Mouse (Mus musculus) MEL (cell line): Measurements from ENCODE around the gene Zdhhc4. TPM values are rescaled to one million over a fixed set of nuclear protein-coding genes. Genes with fewer than 3 reads are reported as not detected.

ENCODE experiments used
- DNase-seq: peaks from one replicate; pipeline ENCODE4 v3.0.0; 2011; ENCODE audit warnings: low read depth, low spot score
- H3K27ac ChIP-seq: 2 replicates; pipeline ENCODE4 v1.5.1; 2012; ENCODE audit warnings: low read depth, mild to moderate bottlenecking, control low read depth, low read length, moderate library complexity; ENCODE audit not compliant: control insufficient read depth
- H3K27me3 ChIP-seq, 2 experiments: fragments of 150-350 bp in 1 of 2; sonication (generic) in 1 of 2; 2 replicates each; pipeline ENCODE4 v1.6.1; 2012; ENCODE audit warnings: low read length in 2 of 2, mild to moderate bottlenecking in 2 of 2, improper control_type of control experiment in 1 of 2, moderate library complexity in 1 of 2; ENCODE audit not compliant: insufficient read depth in 2 of 2, control insufficient read depth in 1 of 2
- H3K36me3 ChIP-seq, 2 experiments: 2 replicates each; pipeline ENCODE4 v1.6.1; 2012 to 2014; ENCODE audit warnings: low read length in 2 of 2, improper control_type of control experiment in 1 of 2, inconsistent platforms in 1 of 2, mild to moderate bottlenecking in 1 of 2; ENCODE audit not compliant: insufficient read depth in 2 of 2, control insufficient read depth in 1 of 2
- H3K4me1 ChIP-seq, 2 experiments: fragments of 150-350 bp in 1 of 2; sonication (generic) in 1 of 2; 2 replicates each; pipeline ENCODE4 v1.6.1; 2012; ENCODE audit warnings: low read length in 2 of 2, improper control_type of control experiment in 1 of 2, mild to moderate bottlenecking in 1 of 2; ENCODE audit not compliant: insufficient read depth in 2 of 2, control insufficient read depth in 1 of 2
- H3K4me3 ChIP-seq, 2 experiments: fragments of 150-350 bp in 1 of 2; sonication (generic) in 1 of 2; 2 replicates each; pipeline ENCODE4 v1.5.1; 2012; ENCODE audit warnings: low read depth in 2 of 2, low read length in 2 of 2, mild to moderate bottlenecking in 2 of 2, moderate library complexity in 2 of 2, control low read depth in 1 of 2, improper control_type of control experiment in 1 of 2; ENCODE audit not compliant: control insufficient read depth in 1 of 2, insufficient read depth in 1 of 2
- H3K79me2 ChIP-seq: 2 replicates; pipeline ENCODE4 v1.6.1; 2012; ENCODE audit warnings: mild to moderate bottlenecking, low read length, moderate library complexity; ENCODE audit not compliant: control insufficient read depth, poor library complexity, insufficient read depth
- H3K9ac ChIP-seq: 2 replicates; pipeline ENCODE4 v1.6.1; 2012; ENCODE audit warnings: low read depth, mild to moderate bottlenecking, control low read depth, low read length, moderate library complexity; ENCODE audit not compliant: control insufficient read depth, poor library complexity, severe bottlenecking
- H3K9me3 ChIP-seq: fragments of 150-350 bp; sonication (generic); replicated peaks from 2 replicates; pipeline ENCODE4 v1.6.1; 2012; ENCODE audit warnings: mild to moderate bottlenecking, low read length, improper control_type of control experiment, moderate library complexity; ENCODE audit not compliant: insufficient read depth
- CHD1 ChIP-seq: IDR thresholded peaks from 2 replicates; pipeline ENCODE4 v1.6.1; 2012; ENCODE audit warnings: low read depth, mild to moderate bottlenecking, inconsistent platforms, low read length, improper control_type of control experiment
- CHD2 ChIP-seq: IDR thresholded peaks from 2 replicates; pipeline ENCODE4 v1.6.1; 2011; ENCODE audit warnings: low read length, improper control_type of control experiment
- CTCF ChIP-seq, 3 experiments: IDR thresholded peaks in 2 of 3; conservative IDR thresholded peaks in 1 of 3; 2 replicates each; pipeline ENCODE4 v1.5.1; 2011 to 2012; ENCODE audit warnings: low read length in 3 of 3, low read depth in 2 of 3, mild to moderate bottlenecking in 2 of 3, improper control_type of control experiment in 1 of 3, inconsistent platforms in 1 of 3, mixed read lengths in 1 of 3, moderate library complexity in 1 of 3; ENCODE audit not compliant: control insufficient read depth in 1 of 3, insufficient read depth in 1 of 3, poor library complexity in 1 of 3, severe bottlenecking in 1 of 3
- ELF1 ChIP-seq: IDR thresholded peaks from 2 replicates; pipeline ENCODE4 v1.6.1; 2014; ENCODE audit warnings: low read depth, mild to moderate bottlenecking, inconsistent platforms, low read length, improper control_type of control experiment, moderate library complexity
- EP300 ChIP-seq, 2 experiments: IDR thresholded peaks; 2 replicates each; pipeline ENCODE4 v1.6.1; 2011; ENCODE audit warnings: improper control_type of control experiment in 2 of 2, low read length in 2 of 2, low read depth in 1 of 2, mild to moderate bottlenecking in 1 of 2
- ETS1 ChIP-seq: IDR thresholded peaks from 2 replicates; pipeline ENCODE4 v1.6.1; 2012; ENCODE audit warnings: low read depth, mild to moderate bottlenecking, inconsistent platforms, low read length, improper control_type of control experiment, moderate library complexity
- GATA1 ChIP-seq: IDR thresholded peaks from 2 replicates; pipeline ENCODE4 v1.6.1; 2011; ENCODE audit warnings: low read depth, low read length, improper control_type of control experiment
- HCFC1 ChIP-seq: IDR thresholded peaks from 2 replicates; pipeline ENCODE4 v1.6.1; 2012; ENCODE audit warnings: low read depth, mild to moderate bottlenecking, inconsistent platforms, low read length, improper control_type of control experiment, moderate library complexity
- JUND ChIP-seq: IDR thresholded peaks from 2 replicates; pipeline ENCODE4 v1.6.1; 2011; ENCODE audit warnings: low read depth, mild to moderate bottlenecking, improper control_type of control experiment, low read length
- MAFK ChIP-seq: IDR thresholded peaks from 2 replicates; pipeline ENCODE4 v1.6.1; 2011; ENCODE audit warnings: low read depth, mild to moderate bottlenecking, low read length, improper control_type of control experiment, borderline replicate concordance
- MAX ChIP-seq: IDR thresholded peaks from 2 replicates; pipeline ENCODE4 v1.6.1; 2011; ENCODE audit warnings: low read length, improper control_type of control experiment
- NELFE ChIP-seq: IDR thresholded peaks from 2 replicates; pipeline ENCODE4 v1.6.1; 2011; ENCODE audit warnings: low read depth, low read length, improper control_type of control experiment
- POLR2AphosphoS2 ChIP-seq: IDR thresholded peaks from 2 replicates; pipeline ENCODE4 v1.6.1; 2011; ENCODE audit warnings: low read length, improper control_type of control experiment
- RCOR1 ChIP-seq: IDR thresholded peaks from 2 replicates; pipeline ENCODE4 v1.6.1; 2012; ENCODE audit warnings: low read depth, mild to moderate bottlenecking, inconsistent platforms, low read length, improper control_type of control experiment
- SMC3 ChIP-seq: IDR thresholded peaks from 2 replicates; pipeline ENCODE4 v1.6.1; 2011; ENCODE audit warnings: low read depth, low read length, improper control_type of control experiment
- TAL1 ChIP-seq: IDR thresholded peaks from 2 replicates; pipeline ENCODE4 v1.6.1; 2012; ENCODE audit warnings: mild to moderate bottlenecking, inconsistent platforms, low read length, moderate library complexity, mixed read lengths
- TBP ChIP-seq: IDR thresholded peaks from 2 replicates; pipeline ENCODE4 v1.8.0; 2011; ENCODE audit warnings: low read depth, low read length, improper control_type of control experiment
- TCF12 ChIP-seq: IDR thresholded peaks from 2 replicates; pipeline ENCODE4 v1.6.1; 2014; ENCODE audit warnings: low read depth, mild to moderate bottlenecking, inconsistent platforms, low read length, improper control_type of control experiment, moderate library complexity
- UBTF ChIP-seq: IDR thresholded peaks from 2 replicates; pipeline ENCODE4 v1.6.1; 2012; ENCODE audit warnings: low read depth, mild to moderate bottlenecking, inconsistent platforms, low read length, improper control_type of control experiment, moderate library complexity, borderline replicate concordance; ENCODE audit not compliant: insufficient read depth
- ZKSCAN1 ChIP-seq: IDR thresholded peaks from 2 replicates; pipeline ENCODE4 v1.6.1; 2012; ENCODE audit warnings: low read depth, mild to moderate bottlenecking, inconsistent platforms, low read length, improper control_type of control experiment, moderate library complexity
- ZMIZ1 ChIP-seq: IDR thresholded peaks from 2 replicates; pipeline ENCODE4 v1.6.1; 2012; ENCODE audit warnings: low read depth, mild to moderate bottlenecking, inconsistent platforms, low read length, improper control_type of control experiment, moderate library complexity
- ZNF384 ChIP-seq: IDR thresholded peaks from 2 replicates; pipeline ENCODE4 v1.6.1; 2012; ENCODE audit warnings: low read depth, mild to moderate bottlenecking, inconsistent platforms, low read length, improper control_type of control experiment
- polyA plus RNA-seq, 2 experiments: library from polyadenylated mRNA; stranded (reverse) in 1 of 2; unstranded in 1 of 2; fragments of >175 nt in 1 of 2; fragments of >200 nt in 1 of 2; gene quantifications; 2 replicates each; pipeline versions ENCODE4 v1.2.1 to v1.2.4; 2012; ENCODE audit warnings: low replicate concordance in 2 of 2, low read depth in 1 of 2; ENCODE audit not compliant: insufficient read length in 2 of 2, insufficient read depth in 1 of 2, missing spikeins in 1 of 2
- total RNA-seq: library from RNA; depleted of rRNA; stranded (reverse); fragments of 300-350 nt; gene quantifications from 2 replicates; pipeline ENCODE4 v1.2.3, GENCODE M21; 2012

Gene Zdhhc4
- total and polyA plus RNA-seq, 3 experiments = 17.6 to 62.1 TPM; not detected in 1

GRCm38 (mm10) chr5:143311886-143312285 lies 17.2 kb downstream of the Zdhhc4 start:
- peak; percentile 87 for DNase-seq
- Histone ChIP-seq H3K79me2 (peaks cover 69% of the 10 kb centered on the region), H3K4me1 (peaks cover 0 to 10% of the 10 kb centered on the region in 2 experiments; a peak in 1 of 4 replicates), H3K27me3 (no peaks in the 10 kb centered on the region), H3K4me3 (no peak overlapping the region), H3K9ac (no peak overlapping the region), H3K36me3 (peaks cover 10 to 18% of the 10 kb centered on the region in 2 experiments), H3K27ac (no peak overlapping the region), H3K9me3 (no peaks in the 10 kb centered on the region)
- TF ChIP-seq RCOR1 (no peak), CTCF (IDR thresholded peaks at IDR 0.05 in 2 of 3, conservative IDR thresholded peaks at IDR 0.05 in 1 of 3; ENCODE audit: control insufficient read depth in 1 of 3, insufficient read depth in 1 of 3, low read depth in 2 of 3, low read length in 3 of 3, poor library complexity in 1 of 3, severe bottlenecking in 1 of 3) (peak; percentile 73 to 89 (median 78)), SMC3 (0 out of 2 replicates have a peak, but pooled peaks have one; percentile 36), GATA1 (no peak)

- Histone ChIP-seq H3K27me3 (no peaks in the 10 kb centered on the region), H3K9ac (no peak overlapping the region), H3K4me1 (peaks cover 0 to 7% of the 10 kb centered on the region in 2 experiments; a peak in 1 of 4 replicates), H3K27ac (no peak overlapping the region), H3K79me2 (peaks cover 80% of the 10 kb centered on the region), H3K4me3 (no peak overlapping the region), H3K36me3 (peaks cover 12 to 15% of the 10 kb centered on the region in 2 experiments)
- DNase-seq = no peak
- TF ChIP-seq TAL1 (no peak), ELF1 (no peak), TBP (no peak), ZMIZ1 (no peak), CHD2 (no peak), CTCF (IDR thresholded peaks at IDR 0.05 in 2 of 3, conservative IDR thresholded peaks at IDR 0.05 in 1 of 3; ENCODE audit: control insufficient read depth in 1 of 3, insufficient read depth in 1 of 3, low read depth in 2 of 3, low read length in 3 of 3, poor library complexity in 1 of 3, severe bottlenecking in 1 of 3) (no peak), UBTF (no peak), POLR2AphosphoS2 (no peak), ZKSCAN1 (no peak), CHD1 (no peak), ZNF384 (no peak), GATA1 (no peak), NELFE (no peak), JUND (no peak), EP300 (IDR thresholded peaks at IDR 0.05; ENCODE audit: low read depth in 1 of 2, low read length in 2 of 2) (no peak), MAFK (no peak), HCFC1 (no peak), MAX (no peak), ETS1 (no peak), TCF12 (no peak)
- TF ChIP-seq, all 39 proteins: peak for 0
- H3K9me3 ChIP-seq = no peaks in the 10 kb centered on the region
Observed at GRCm38 (mm10) chr5:143309916-143310315, 19.1 kb downstream of the Zdhhc4 start.
